Mouse (Mus musculus) layer of hippocampus, adult 18-20 months (tissue): ENCODE results near the gene Psme2b. TPM values are rescaled to one million over a fixed set of nuclear protein-coding genes. Genes with fewer than 3 reads are reported as not detected.
"Not testable (repeated sequence)": the region's sequence is repeated elsewhere in the genome, so short reads cannot be mapped to it uniquely, and the experiment has no call there.

Experiments used
- DNase-seq, 2 experiments: peaks; one replicate each; pipeline ENCODE4 v3.0.0; 2022; ENCODE audit warnings: low spot score in 2 of 2
- long read RNA-seq: library from polyadenylated mRNA; stranded (forward); transcript quantifications from one replicate; pipeline ENCODE4 v2.0.0, GENCODE M21; 2021
- total RNA-seq, 2 experiments: library from RNA; stranded (reverse); gene quantifications; 2 replicates each; pipeline ENCODE4 v1.2.3; 2021

Psme2b gene
- 1 to 10 TPM in 1 of 2 experiments, under 1 TPM in 1; 0.84 to 1.7 TPM for total RNA-seq
- long read RNA-seq, result 0 reads

- DNase-seq, result not testable (repeated sequence)
Measured at GRCm38 (mm10) chr11:48946090-48946489, at the start of gene Psme2b. Gene Psme2b, minus strand, starts transcription at chr11:48946190.

DNA sequence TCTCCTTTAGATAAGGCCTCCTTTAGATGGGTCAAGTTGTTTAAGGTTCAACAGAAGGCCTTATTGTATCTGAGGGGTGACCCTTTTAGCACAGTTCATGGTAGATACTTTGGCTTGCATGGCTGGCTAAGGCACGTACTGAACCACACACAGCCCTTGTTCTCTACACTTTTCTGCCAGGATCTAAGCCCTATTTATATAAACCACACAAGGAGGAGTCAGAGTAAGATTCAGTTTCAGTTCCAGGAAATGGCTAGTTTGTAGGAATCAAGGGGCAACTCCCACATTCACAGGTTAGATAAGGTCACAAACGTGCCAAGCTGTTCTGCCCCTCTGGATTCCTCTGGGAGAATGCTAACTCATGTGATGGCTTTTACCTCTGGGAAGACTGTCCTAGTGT is 48.0 kb upstream of the Psme2b start, which contains the start of gene Tgtp1:
Tgtp1 (minus strand) TSS at position 155 of the 400 bp plus-strand sequence.
- not testable (repeated sequence) for DNase-seq

DNA sequence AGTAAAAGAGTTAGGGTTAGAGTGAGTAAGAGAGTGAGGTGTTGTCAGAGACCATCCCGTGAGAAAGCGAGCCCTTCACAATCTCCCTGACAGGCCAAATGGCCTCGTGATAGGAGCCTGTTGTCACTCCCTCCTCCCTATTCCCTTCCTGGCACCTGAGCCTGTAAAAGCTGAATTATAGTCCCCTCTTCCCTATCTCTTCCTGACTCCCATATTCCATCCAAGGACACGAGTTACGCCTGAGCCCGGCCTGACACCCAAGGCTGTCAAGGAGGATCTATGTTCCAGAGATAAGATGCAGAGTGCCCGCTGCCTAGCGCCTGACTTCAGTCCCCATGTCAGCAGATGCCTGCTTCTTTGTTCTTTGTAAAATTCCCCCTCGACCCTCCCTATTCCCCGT is 47.3 kb upstream of the Psme2b start:
- not testable (repeated sequence) for DNase-seq

DNA sequence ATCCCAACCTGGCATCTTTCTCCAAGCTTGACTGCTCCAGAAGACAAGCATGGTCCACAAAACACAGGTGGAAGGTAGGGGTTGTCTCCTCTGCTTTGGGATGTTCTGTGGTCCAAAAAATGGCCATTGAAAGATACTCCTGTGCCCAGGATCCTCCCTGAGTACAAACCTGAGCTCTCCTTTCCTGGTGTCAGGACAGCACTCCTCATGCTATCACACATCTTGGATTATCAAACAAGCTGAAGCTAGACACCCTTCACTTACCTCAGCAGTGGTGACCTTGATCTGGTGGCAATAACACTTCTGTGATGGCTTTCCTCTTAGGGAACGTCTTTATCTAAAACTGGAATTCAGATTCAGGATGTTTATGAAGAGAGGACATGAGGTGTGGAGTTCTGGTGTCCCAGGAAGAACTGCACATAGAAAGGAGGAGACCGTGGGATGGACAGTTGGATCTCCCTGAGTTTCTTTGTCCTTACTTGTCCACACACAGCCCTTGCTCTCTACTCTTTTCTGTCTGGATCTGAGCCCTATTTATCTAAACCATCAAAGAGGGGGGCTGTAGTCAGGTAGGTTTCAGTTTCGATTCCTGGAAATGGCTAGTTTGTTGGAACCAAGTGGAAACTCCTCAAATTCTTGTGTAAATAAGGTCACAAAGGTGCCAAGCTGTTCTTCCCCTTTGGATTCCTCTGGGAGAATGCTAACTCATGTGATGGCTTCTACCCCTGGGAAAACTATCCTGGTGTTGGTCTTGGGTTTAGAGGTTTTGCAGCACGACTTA is 45.9 kb upstream of the Psme2b start, which contains the start of gene Gm12185:
Gm12185 (minus strand) TSS at position 487 of the 781 bp plus-strand sequence.
- not testable (repeated sequence) for DNase-seq

DNA sequence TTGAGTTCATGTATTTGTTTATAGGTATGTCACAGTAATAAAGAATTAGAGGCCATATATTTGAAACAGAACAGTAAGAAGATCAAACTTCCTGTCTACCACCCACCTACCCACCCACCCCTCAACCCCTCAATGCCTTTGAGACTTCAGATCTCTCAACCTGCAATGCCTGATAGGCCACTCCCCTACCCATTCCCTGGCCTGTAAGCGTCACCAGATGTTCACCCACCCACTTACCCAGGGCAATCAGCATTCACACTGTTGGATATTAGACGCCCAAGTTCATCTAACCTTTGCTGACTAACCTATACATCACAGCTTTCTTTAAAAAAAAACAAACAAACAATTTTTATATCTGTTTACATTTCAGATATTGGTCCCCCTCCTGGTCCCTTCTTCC is 44.0 kb upstream of the Psme2b start:
- not testable (repeated sequence) for DNase-seq

- not testable (repeated sequence) for DNase-seq
Measured at GRCm38 (mm10) chr11:48988219-48988618, 42.2 kb upstream of the Psme2b start.

DNA sequence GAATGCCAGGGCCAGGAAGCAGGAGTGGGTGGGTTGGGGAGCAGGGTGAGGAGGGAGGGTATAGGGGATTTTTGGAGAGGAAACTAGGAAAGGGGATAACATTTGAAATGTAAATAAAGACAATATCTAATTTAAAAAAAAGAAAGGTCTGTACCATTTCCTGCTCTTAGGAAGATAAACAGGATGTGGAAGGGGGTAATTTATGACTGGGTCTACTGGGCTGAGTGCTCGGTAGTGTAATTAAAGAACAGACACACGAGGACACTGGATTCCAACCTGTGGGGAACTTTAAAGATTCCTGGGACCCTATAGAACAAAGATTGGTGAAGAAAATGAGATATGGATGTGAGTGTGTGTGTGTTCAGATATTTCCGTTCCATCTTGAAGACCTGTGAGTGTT is 36.9 kb upstream of the Psme2b start:
- DNase-seq, result not testable (repeated sequence)

DNA sequence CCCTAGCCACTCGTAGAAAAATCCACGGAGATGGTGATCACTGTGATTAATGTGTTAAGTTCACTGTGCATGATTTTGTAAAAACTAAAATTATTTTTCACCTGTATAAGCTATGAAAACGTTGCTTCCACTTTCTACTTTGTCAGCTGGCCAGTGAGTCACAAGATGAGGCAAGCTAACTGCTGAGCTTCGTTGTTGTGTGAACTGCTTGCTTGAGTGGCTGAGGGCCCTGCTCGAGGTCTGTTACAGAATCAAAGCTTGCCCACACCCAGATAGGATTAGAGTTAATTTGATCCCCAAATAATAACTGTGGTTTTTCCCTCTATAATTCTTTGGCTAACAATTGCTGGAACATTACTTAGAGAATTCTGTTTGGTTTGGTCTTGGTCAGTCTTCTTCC is 34.1 kb upstream of the Psme2b start:
- not testable (repeated sequence) for DNase-seq

DNA sequence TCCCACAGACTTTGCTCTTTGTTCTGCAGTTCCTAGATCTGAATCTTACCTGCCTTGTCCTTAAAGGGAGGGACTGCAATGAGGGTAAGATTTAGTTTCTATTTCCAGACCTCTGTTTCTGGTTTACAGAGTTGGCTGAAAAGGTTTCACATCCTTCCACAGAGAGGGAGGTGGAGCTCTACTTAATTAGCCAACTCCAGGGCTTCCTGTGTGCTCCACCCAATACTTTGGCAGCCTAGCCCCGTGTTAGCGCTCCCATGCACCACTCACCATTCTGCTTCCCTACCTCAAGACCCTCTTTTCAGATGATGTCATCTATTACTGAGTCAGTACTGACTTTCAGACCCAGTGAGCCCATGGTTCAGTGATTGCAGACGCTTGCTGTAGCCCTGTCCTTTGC is 33.3 kb upstream of the Psme2b start, which contains the start of gene 9930111J21Rik1:
9930111J21Rik1 (minus strand) TSS at position 148 of the 400 bp plus-strand sequence.
- not testable (repeated sequence) for DNase-seq

DNA sequence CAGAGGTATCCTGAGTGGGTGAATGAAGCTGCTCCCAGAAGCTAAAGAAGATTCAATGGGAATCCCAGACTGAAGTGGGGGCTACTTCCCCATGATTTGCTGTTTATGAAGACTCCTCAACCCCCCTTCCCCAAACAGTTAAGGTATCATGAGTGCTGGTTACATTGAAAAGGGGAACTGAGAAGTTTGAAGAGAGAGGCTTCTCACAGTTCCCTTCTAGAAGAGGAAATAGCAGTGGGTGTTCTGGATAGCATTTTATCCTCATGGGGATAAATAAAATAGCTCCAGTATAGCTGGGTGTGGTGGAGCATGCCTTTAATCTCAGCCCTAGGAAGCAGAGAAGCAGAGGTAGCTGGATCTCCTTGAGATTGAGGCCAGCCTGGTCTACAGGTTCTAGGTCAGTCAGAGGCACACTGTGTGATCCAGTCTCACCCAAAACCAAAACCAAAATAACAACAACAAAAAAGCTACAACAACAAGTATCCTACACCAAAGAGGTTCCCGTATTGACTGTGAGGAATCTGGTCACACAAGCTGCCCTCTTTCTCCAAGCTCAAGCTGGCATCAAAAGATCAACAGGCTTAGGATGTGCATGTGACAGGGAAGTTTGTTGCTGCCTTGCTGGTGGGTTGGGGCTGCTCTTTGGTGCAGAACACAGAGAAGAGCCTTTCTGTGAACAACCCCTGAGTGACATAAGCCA is 32.4 kb upstream of the Psme2b start, which contains the start of gene Olfr56:
Olfr56 (plus strand) TSS at position 650 of the 700 bp plus-strand sequence.
- not testable (repeated sequence) for DNase-seq

GRCm38 (mm10) chr11:48974686-48975085 is 28.7 kb upstream of the Psme2b start:
- DNase-seq, result not testable (repeated sequence)

- DNase-seq, result not testable (repeated sequence)
Measured at GRCm38 (mm10) chr11:48939286-48939685, 6.7 kb downstream of the Psme2b start.

DNA sequence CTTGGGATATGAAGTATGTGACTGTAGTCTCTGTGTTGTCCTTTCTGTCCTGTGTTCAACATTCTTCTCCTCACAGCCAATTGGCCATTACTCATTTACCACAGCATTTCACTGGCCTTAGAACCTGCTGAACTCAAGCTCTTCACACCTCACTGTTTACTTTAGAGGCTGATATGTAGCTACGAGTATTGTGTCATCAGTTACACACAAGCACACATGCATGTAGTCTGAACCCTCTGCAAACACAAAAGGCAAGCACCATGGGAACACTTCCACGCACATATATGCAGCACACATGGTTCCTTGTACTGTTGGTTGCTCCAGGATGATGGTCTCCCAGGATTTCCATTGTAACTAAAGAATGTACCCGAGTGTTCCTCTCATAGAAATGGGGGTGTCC is 10.7 kb downstream of the Psme2b start:
- DNase-seq, result not testable (repeated sequence)

DNA sequence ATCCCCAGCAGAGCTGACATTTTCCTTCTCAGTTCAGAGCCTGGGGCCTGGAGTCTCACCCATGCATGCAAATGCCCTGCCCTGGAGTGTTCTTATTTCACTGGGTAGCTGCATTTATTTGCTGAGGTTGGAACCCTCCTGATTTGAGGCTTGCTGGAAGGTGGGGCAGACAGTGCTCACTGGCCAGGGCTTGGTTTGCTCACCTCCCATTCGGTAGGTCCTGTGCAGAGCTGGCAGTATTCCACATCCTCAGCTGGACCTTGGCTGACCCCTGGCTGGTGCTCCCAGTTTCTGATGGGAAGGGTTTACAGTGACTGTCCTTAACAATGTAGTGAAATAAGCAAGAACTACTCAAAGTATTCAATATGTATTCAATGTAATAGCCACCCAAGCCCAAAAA is 12.1 kb downstream of the Psme2b start:
- not testable (repeated sequence) for DNase-seq

GRCm38 (mm10) chr11:48933422-48933821 is 12.6 kb downstream of the Psme2b start:
- not testable (repeated sequence) for DNase-seq

DNA sequence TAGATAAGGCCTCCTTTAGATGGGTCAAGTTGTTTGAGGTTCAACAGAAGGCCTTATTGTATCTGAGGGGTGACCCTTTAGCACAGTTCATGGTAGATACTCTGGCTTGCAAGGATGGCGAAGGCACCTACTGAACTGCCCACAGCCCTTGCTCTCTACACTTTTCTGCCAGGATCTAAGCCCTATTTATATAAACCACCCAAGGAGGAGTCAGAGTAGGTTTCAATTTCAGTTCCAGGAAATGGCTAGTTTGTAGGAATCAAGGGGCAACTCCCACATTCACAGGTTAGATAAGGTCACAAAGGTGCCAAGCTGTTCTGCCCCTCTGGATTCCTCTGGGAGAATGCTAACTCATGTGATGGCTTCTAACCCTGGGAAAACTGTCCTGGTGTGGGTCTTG is 17.9 kb downstream of the Psme2b start:
- DNase-seq, result not testable (repeated sequence)

DNA sequence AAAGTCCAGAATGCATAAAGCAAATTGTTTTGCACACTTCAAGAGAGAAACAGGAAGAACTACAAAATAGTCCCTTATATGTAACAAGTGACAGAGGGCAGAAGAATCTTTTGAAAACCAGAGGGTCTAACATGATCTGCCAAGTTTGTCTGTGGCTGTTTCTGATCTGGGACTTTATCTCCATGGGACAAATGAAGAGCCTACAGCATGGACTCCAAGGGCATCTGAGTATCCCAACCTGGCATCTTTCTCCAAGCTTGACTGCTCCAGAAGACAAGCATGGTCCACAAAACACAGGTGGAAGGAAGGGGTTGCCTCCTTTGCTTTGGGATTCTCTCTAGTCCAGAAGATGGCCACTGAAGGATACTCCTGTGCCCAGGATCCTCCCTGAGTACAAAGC is 19.6 kb downstream of the Psme2b start:
- not testable (repeated sequence) for DNase-seq

DNA sequence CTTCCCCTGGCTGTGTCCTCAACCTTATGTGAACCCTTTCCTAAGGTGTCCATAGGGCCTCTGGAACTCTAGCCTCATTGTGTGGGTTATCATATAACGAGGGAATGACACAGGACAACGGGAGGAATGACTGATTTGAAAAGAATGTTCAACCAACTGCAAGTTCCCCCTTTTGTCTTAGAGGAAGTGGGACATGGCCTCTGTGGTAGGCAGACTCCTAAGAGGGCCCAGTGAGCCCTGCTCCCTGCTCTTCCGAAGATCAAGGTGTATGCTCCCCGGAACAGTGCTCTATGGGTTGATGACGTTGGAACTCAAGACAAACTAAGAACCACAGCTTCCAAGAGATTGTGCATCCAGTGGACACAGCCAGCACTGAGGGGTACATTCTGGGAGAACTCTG is 22.2 kb downstream of the Psme2b start:
- not testable (repeated sequence) for DNase-seq

DNA sequence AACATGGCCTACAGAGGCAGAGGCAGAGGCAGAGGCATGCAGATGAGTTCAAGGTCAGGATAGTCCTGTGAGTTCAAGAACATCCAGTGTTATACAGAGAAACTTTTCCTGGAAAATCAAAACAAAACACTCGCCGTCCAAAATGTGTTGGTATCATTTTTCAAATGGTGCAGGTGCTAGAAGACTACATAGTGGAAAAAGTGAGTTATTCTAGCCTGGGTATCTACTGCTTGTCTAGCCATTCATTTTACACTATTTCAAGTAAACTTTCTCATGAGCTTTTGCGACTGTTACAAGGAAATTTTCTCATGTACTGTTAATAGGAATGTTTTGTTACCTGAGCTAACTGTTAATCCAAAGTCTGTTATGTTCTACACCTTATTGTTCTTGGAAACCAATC is 27.6 kb downstream of the Psme2b start:
- no peak for DNase-seq

- no peak for DNase-seq
Measured at GRCm38 (mm10) chr11:48913611-48914010, 32.4 kb downstream of the Psme2b start.

DNA sequence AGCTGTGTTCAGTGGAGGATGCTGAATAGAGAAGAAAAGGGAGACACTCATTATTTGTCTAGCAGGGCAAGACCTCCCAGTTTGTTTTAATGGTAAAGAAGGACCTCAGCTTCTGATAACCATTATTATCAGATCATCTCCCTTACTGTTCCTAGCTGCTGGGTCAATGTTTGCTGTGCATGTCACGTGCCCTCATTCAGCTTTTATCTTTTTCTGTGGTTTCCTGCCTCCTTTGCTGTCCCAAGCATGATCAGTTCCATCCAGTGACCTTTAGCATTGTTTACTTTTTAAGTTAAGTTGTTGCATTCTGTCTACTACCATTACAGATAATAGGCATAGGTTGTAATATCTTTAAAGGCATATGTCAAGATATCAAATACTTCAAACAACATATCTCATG is 37.5 kb downstream of the Psme2b start:
- no peak for DNase-seq

- no peak for DNase-seq
Measured at GRCm38 (mm10) chr11:48902021-48902420, 44.0 kb downstream of the Psme2b start, which contains the start of gene Gm5431. Gene Gm5431, minus strand, starts transcription at chr11:48902214.
